Mouse (Mus musculus): ENCODE data around the gene Mgat4b. TPM values are rescaled to one million over a fixed set of nuclear protein-coding genes. Genes with fewer than 3 reads are reported as not detected.

Mgat4b gene
- polyA plus RNA-seq, 2 experiments from 2014 or later, result 1.0 to 1.2 TPM

DNA sequence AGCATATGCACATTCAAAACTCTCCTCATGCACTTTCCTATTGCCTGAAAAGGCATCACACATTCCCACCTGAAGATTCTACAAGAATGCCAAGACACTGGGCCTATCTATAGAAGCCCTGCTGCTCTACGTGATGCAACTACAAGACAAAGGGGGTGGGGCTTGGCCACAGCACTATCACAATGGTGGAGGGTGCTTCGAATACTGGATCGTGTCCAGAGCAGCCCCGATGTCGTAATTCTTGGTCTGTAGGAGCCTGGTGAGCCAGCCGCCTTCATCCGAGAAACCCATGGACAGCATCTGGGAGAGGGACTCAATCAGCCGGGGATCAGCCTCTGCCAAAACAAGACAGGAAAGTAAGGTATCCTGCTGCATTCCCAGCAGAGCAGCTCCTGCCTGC lies 10.1 kb upstream of the Mgat4b start:
- ATAC-seq, result no peak

DNA sequence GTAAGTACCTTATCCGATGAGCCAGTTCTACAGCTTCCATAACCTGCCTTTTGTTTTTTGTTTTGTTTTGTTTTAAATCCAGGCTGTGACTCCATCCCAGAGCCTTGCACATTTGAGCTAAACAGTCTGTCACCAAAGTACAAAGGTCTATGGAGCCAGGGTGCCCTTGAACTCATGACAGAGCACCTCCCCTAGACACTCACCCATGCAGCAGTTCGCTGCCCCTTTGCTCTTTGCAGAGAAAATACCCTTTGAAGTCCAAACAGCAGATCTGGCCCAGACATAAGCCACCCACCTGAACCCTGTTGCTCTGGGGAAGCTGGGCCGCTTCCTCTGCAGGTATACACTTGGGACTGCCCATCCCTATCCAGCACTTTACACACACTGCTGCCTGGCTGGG lies 9.1 kb upstream of the Mgat4b start:
- ATAC-seq, result no peak

DNA sequence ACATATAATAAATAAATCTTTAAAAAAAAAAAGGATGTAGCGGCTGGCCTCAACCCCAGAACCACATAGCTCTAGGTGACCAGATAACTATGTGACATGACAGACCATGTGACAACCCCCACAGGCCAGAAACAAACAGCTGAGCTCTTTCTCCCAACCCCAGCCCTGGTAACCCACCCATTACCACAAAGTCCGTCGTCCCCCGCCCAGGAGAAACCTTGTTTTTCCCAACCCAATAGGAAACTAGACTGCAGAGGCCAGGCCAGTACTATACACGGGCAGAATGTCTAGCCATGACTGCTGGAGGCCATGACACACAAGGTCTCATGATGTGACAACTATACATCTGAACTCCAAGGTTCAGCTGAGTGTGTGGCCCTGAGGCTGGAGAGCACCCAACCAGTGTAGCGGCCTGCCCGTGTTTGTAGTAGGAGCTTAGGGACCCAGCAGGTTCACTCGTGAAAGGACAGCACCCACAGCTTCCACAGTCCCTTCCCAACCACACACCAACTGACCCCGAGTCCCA lies 7.3 kb upstream of the Mgat4b start:
- no peak for ATAC-seq

DNA sequence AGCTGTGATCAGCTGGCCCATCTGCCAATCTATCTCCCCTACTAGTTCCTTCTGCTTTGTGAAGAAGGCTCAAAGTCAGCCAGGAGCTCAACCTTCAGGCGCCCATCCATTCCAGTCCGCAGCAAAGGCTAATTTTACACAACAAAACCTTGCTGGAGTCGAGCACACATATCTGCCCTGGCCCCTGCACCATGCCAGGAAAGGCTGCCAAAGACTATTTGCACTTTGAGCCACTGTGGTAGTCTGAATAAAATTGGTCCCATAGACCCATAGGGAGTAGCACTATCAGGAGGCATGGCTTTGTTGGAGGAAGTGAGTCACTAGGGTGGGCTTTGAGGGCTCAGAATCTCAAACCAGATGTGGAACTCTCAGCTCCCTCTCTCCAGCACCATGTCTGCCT lies 5.3 kb upstream of the Mgat4b start:
- ATAC-seq, result no peak

DNA sequence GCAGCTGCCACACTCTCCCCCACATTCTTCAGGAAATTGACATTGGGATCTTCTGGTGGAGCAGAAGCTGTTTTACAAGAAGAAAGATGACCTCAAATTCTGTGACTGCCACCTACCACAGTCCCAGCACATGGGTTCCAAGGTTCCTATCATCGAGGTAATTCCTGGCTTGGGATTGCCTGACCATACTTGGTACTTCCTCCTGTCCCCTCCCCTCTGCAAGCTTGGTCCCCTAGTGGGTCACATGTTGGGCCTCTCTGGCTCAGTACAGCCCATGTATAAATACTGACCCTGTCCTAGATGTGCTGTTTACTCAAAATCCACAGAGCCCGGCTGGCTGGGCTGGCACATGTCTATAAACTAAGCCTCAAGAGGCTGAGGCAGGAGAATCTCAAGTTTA lies 4.7 kb upstream of the Mgat4b start:
- no peak for ATAC-seq

DNA sequence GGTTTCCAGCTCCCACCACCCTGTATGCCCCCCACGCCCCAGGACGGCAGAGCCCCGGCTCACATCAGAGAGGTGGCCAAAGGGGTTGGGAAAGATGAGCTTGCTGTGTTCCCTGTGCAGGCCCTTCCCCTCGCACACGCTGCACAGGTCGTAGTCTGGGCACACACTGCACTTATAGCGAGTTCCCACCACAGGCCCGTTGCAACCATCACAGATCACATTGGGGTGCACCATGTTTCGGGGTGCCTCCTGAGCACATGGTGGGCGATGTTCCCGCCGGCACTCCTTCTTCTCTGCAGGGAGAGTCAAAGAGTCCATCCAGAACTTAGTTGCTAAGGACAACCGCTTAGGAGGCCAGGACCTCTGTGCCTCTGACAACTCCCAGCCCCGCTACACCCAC lies 3.3 kb upstream of the Mgat4b start:
- ATAC-seq, result no peak

DNA sequence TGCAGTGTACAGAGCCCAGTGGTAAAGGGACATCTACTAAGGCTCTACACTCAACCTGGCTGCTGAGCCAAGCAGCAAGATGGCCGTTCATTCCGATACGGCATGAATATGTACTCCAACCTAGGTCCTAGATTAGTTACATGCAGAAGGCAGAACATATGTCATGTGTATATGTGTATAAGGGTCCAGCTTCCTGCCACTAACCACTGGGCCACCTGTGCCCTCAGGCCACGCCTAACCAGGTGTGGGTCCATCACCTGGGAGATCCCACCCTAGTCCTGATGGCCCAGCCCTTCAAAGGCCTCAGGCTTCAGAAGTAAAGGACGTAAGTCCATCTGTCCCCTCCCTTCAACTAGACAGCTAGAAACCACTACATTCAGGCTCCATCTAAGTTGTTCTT lies 2.7 kb upstream of the Mgat4b start:
- no peak for ATAC-seq

DNA sequence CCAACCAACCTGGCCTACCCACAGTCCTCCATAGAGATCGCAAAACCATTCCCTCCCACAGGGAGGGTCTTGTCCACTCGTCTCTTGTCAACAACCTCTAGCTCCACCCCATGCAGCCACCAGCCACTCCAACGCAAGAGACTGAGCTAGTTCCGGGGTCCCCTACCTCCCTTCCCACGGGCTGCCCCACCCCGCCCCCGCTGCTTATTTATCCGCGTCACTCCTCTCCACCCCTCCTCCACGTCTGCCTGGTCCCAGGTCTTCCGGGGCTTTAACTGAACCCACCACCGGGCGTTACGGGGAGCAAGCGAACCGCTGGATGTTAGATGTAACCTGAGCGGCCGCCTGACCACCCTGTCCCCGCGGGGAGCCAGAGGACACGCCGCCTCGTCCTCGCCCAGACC lies 587 bp upstream of the Mgat4b start:
- ATAC-seq, result peak; percentile 76

DNA sequence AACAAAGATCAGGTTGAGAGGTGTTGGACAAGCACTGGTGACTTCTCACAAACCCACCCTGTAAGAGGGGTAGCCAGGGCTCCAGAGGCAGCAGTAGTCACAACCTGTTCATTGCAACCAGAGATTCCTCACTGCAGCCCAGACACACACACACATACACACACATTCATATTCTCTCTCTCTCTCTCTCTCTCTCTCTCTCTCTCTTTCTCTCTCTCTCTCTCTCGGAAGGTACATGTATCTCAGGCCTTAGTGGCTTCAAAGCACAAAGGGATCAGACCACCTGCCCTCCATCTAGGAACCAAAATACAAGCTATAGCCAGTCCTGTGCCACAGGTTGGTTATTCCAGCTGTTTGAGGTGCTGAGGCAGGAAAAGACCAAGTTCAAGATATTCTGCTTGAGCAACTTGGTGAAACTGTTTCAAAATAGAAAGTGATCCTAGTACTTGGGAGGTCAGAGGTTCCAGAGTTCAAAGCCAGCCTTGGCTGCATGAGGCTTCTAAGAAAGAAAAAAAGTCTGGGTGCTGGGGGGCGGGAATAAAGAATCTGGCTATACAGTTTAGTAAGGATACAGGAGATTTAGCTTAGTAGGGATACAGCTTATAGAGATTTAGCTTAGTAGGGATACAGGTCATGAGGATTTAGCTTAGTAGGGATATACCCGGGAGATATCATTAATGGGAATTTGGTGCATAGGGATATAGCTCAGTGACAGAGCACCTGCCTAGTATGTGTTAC lies 801 bp downstream of the Mgat4b start:
- no peak for ATAC-seq

DNA sequence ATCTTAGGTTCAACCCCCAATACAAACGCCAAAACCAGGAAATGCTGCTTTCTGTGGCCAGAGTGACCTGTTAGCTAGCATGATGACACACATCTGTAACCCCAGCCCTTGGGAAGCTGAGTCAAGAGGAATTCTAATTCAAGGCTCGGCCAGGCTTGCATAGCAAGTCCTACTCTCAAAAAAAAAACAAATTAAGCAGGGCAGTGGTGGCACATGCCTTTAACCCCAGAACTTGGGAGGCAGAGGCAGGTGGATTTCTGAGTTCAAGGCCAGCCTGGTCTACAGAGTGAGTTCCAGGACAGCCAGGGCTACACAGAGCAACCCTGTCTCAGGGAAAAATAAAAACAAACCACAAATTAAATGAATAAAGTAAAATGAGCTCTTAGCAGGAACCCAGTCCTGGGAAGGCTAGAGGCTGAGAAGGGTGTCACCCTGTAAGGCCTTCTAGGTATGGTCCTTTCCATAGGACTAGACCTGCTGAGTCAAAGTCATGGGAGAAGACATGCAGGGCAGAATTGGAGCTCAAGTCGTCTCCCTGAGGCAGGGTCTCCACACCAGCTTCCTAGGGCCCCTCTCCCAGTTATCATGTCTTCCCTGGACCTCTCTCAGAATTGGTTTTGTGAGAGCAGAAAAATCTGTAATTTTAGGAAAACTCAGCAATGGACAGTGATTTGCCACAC lies 1.5 kb downstream of the Mgat4b start:
- ATAC-seq, result no peak

DNA sequence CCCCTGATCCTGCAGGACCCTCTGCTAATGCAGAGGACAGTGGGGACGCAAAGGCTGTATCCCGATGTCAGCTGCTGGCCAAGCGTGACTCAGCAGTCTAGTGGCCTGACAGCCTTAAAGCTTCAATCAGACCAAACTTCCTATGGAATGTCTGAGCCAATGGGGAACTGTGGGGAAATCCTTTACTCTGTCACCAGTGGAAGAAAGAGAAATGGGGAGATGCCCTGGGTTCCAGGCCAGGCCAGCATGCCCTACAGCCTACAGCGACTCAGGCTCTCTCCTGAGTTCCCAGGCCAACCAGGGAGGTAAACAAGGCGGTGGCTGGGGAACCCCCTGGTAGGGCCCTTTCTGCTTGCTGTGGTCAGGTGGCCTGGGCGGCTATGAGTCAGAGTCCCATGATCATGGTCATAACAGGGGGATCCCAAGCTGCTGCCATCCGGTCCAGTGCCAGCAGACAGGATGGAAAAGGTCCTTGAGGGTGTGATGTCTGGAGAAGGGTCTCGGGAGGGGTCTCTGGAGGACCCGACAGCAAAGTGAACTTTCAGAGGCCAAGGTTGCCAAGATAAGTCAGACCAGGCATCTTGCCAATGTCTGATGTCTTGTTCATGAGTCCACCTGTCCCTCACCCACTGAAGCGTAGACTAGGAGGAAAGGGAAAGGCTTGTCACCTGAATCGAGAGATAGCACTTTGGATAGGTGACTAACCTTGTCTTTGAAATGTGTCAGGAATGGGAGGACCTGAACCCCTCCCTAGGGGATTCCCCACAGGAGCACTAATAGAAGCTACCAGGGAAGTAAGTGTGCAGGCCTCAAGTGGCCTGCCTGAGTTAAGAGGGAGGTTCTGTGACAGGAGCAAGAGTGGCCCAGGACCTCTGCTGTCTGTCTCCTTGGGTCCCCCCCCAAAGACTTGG lies 2.4 kb downstream of the Mgat4b start:
- peak; percentile 14 for ATAC-seq

DNA sequence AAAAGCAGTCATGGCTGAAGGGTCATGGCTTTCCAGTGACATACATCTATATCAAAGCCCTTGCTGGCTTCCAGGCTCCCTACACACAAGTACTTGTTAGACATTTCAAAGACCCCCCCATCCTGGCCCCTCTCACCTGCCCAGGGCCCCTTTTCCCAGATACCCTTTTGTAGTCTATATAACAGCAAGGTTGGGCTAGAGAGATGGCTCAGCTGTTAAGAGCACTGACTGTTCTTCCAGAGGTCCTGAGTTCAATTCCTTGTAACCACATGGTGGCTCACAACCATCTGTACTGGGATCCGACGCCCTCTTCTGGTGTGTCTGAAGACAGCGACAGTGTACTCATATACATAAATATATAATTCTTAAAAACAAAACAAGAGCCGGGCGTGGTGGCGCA lies 3.9 kb downstream of the Mgat4b start:
- ATAC-seq, result no peak

DNA sequence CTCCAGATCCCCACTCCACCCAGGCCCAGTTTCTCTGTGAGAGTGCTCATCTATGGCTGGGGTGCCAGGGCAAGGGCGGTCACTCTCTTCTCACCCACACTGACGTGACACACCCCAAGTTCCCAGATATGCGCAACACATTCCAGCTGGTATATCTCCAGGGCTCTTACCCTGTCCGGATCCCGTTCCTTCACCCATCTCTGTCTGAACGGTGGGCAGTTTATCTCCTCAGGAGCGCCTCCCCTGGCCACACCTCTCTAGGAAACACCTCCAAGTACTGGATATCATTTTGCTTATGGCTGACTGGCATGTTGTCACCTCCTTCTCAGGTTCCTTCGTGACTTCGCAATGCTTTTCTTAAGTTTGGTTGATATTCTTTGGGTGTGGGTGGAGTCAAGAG lies 4.9 kb downstream of the Mgat4b start:
- ATAC-seq, result no peak

DNA sequence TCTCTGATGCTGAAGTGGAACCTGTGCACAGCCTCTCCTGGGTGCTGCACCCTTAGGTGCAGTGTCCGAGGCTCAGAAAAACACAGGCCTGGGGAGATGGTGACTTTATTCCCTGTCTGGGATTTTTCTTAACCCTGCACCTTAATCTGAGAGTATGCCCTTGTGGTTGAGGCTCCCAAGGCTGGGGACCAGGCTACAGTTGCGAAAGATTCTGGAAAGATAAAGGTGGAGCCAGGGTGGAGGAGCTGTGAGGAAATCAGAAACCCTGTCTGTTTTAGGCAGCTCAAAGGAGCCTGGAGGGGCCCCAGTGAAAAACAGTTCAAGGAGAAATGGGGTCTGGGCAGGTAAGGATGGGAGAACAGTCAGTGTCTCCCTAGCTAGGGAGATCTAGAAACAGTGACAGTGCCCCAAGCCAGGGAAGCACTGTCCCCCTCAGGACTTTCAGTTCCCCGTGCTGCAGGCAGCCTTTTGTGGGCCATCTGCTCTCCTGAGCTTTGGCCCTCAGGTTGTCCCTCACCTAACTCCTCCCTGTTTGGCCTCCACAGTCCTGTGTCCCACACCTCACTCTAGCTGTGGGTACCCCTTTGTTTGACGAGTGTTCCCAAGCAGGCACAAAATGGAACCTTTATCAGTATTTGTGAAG lies 6.2 kb downstream of the Mgat4b start:
- ATAC-seq, result no peak

DNA sequence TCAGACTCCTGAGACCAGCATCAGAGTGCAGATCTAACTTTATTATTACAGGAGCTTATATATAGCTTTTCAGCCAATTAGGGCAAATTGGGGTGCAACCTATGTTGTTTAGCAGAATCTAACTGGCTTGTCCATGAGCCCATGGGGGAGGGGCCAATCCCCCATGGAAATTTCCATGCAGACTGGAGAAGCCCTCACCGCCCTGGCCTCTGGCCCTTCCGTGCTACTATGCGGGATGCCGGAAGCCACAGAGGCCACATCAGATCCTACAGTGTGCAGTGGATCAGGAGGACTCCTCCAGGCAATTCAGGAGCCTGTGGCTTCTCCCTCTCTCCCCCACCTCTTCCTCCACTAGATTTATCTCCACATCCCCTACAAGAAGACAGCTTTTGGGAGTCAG lies 7.1 kb downstream of the Mgat4b start:
- no peak for ATAC-seq

DNA sequence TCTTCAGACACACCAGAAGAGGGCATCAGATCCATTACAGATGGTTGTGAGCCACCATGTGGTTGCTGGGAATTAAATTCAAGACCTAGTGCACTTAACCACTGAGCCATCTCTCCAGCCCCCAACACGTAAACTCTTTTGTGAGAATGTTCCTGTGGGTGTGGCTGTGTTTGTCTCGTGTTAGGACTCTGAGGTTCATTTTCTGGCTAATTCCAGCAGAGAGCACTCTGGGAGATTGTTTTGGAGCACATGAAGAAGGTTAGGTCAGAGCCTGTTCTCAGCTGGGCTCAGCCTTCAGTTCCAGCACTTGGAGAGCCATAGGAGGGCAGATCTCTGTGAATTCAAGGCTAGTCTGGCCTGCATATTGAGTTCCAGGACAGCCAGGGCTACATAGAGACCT lies 9.1 kb downstream of the Mgat4b start:
- no peak for ATAC-seq

DNA sequence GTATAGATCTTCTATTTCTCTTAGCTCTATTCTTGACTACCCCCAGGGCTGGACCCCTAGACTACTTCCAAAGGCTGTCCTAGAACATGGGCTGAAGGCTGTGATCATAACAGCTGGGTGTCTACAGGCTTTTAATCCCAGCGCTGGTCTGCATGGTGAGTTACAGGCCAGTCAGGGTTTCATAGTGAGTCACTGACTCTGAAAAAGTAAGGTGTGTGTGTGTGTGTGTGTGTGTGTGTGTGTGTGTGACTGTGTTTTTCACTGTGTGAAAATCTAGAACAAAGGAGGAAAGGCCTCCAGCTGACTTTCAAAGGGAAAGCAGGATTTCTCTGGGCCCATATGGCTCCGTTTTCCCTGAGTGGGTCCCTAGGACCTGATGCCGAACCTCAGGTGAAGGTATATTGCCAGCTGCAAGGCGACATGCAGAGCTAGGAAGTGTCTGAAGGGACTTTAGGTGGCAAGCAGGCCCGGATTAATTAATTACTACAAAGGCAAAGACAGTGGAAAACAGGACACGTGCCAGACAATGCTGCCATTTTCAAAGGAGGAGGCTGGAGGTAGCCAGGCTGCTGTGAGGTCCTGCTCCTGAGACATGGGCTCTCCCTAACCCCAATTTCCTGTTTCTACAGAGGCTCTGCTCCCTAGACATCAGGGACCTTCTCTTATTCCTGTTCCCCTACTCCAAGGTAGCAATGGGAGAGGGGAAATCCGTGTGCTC lies 12.0 kb downstream of the Mgat4b start:
- ATAC-seq, result no peak

DNA sequence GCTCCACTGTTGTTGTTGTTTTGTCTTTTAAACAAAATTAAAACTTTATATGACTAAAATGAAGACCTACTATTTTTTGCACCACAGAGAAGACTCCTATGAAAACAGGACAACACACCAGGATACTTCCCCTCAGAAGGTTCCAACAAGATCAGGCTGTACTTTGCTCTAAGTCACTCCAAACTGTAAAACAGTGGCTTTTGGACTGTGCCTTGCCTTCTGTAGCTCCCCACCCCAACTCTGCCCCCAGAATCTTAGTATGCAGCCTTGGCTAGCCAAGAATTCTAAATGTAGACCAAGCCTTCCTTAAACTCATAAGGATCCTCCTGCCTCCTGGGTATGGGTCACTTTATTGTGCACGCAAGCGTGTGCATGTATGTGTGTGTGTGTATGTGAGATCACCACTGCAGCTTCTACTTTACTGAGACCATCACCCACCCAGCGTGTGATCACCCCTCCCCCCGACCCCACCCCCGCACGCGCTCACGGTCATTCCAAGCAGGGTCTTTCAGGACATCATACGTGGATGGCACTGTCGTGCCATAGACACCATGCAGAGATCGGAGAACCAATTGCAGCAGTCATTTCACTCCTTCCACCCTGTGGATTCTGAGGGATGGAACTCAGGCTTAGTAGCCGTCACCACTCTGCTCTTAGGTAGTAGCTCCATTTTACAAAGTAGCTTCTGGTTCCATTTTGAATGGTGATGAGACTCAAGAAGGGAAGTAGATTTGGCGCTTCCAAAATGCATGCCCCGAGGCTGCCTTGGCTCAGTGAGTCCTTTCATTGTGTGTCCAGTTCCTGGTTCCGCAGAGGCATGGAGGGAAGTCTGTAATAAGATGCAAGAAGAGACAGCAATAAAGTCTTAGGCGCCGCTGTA lies 13.3 kb downstream of the Mgat4b start:
- ATAC-seq, result peak; percentile 14

DNA sequence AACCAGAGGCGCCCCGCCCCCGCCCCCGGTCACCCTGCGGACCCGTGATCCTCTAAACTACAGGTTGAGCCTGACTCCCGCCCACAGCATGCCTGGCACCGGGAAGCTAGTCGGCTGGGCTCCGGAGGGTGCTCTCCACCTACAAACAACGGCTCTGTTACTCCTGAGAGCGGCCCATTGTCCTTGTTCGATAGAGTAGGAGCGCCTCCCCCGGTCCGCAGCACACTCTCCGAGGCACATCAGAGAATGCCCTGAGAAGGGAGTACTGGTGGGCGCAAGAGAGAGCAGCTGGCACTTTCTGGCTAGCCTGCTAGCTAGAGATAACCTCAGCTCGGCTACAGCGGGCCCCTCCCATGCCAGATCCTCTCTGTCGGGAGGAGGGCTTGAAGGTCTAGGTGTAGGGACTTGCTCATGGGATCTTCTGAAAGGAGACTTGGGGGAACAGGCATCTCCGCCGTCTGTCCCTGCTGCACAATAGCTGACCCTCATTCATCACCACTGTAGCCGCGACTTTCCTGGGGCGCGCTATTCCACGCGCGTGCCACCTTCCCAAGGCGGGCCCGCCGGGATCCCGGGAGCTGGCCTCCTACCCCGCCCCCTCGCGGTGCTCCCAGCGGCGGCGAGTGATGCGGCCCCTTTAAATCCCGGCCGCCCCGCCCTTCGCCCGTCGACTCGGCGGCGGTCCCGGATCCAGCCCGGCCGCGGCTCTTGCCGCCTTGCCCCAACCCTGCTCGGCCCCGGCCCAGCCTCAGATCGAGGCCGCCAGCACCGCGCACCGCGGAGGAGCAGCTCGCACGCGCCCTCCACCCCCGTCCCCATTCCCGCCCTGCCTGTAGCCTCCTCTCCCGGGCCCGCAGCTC lies 14.2 kb downstream of the Mgat4b start:
- ATAC-seq, result peak; percentile 47

Measured in activated CD4-positive, CD25-positive, alpha-beta regulatory T cell, adult 4 months (primary cell).